Mouse (Mus musculus) lung, embryonic 14.5 days (tissue): ENCODE measurements around the gene Smc4. TPM values are rescaled to one million over a fixed set of nuclear protein-coding genes. Genes with fewer than 3 reads are reported as not detected.
"Not testable (repeated sequence)": the region's sequence is repeated elsewhere in the genome, so short reads cannot be mapped to it uniquely, and the experiment has no call there.

Experiments
- ATAC-seq: fragments of 200-750 bp; cut with Nextera tagmentation; 2 replicates; pipeline ENCODE4 v1.8.0; 2017; ENCODE audit warnings: mild to moderate bottlenecking, moderate TSS enrichment, moderate library complexity; ENCODE audit not compliant: insufficient read depth
- DNase-seq: peaks from one replicate; pipeline ENCODE4 v3.0.0-alpha.2; 2015
- H3K27ac ChIP-seq: fragments of 300-500 bp; sonication (generic); 2 replicates; pipeline ENCODE4 v1.5.1; 2014; ENCODE audit warnings: low read depth, mild to moderate bottlenecking, moderate library complexity
- H3K27me3 ChIP-seq: fragments of 300-500 bp; sonication (generic); 2 replicates; pipeline ENCODE4 v1.6.1; 2014; ENCODE audit warnings: low read length, control low read depth; ENCODE audit not compliant: insufficient read depth
- H3K36me3 ChIP-seq: fragments of 300-500 bp; sonication (generic); 2 replicates; pipeline ENCODE4 v1.6.1; 2014; ENCODE audit warnings: control low read depth; ENCODE audit not compliant: insufficient read depth
- H3K4me1 ChIP-seq: fragments of 300-500 bp; sonication (generic); 2 replicates; pipeline ENCODE4 v1.6.1; 2014; ENCODE audit warnings: antibody characterized with exemption, control low read depth; ENCODE audit not compliant: insufficient read depth
- H3K4me2 ChIP-seq: fragments of 300-500 bp; sonication (generic); 2 replicates; pipeline ENCODE4 v1.6.1; 2014; ENCODE audit warnings: mild to moderate bottlenecking
- H3K4me3 ChIP-seq: fragments of 300-500 bp; sonication (generic); 2 replicates; pipeline ENCODE4 v1.5.1; 2014; ENCODE audit warnings: low read depth, low read length
- H3K9ac ChIP-seq: fragments of 300-500 bp; sonication (generic); 2 replicates; pipeline ENCODE4 v1.6.1; 2014
- H3K9me3 ChIP-seq: fragments of 300-500 bp; sonication (generic); 2 replicates; pipeline ENCODE4 v1.6.1; 2016; ENCODE audit warnings: low read depth, low read length, control low read depth
- CTCF ChIP-seq: IDR thresholded peaks from 2 replicates; pipeline ENCODE4 v1.5.1; 2016; ENCODE audit warnings: antibody characterized with exemption, low read depth
- WGBS: fragments of 180-500 bp; shearing (Covaris S2); extraction: QIAGEN DNeasy Blood & Tissue Kit; methylation state at CpG from one replicate; pipeline ENCODE4 v1.1.7; 2014; 5-methylcytosine and 5-hydroxymethylcytosine counted together
- polyA plus RNA-seq: library from polyadenylated mRNA; unstranded; fragments of >200 nt; fragmentation: Nextera tagmentation; extraction: Ambion mirVana; gene quantifications from 2 replicates; pipeline ENCODE4 v1.2.1, GENCODE M21; 2014

Smc4 gene
- polyA plus RNA-seq, 1 experiment from 2014 or later, result 211 TPM

DNA sequence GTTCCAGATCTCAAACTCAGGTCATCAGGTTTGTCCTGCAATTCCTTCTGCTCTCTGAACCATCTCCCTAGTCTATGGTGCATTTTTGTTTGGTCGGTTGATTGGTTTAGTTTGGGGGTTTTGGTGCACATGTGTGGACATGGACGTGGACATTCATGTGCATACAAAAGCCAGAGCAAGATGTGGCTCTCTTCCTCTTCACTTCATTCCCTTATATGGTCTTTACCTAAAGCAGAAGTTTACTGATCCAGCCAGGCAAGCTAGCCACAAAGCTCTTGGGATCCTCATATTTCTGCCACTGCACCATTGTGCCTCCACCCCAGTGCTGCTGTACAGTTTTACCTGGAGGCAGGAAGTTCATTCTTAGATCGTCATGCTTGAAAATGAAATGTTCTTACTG lies 12.6 kb downstream of the Smc4 start:
- no peaks in the 10 kb centered on the region for H3K4me1 ChIP-seq
- H3K9me3 ChIP-seq, result no peaks in the 10 kb centered on the region
- H3K36me3 ChIP-seq, result peaks cover 84% of the 10 kb centered on the region
- ATAC-seq, result no peak
- no peak overlapping the region for H3K9ac ChIP-seq
- TF ChIP-seq CTCF, result no peak
- DNase-seq, result no peak
- 88% methylated on average over 3 of the region's 3 CpGs for WGBS
- no peak overlapping the region for H3K27ac ChIP-seq
- H3K4me3 ChIP-seq, result no peak overlapping the region
- H3K4me2 ChIP-seq, result no peak overlapping the region
- no peaks in the 10 kb centered on the region for H3K27me3 ChIP-seq

DNA sequence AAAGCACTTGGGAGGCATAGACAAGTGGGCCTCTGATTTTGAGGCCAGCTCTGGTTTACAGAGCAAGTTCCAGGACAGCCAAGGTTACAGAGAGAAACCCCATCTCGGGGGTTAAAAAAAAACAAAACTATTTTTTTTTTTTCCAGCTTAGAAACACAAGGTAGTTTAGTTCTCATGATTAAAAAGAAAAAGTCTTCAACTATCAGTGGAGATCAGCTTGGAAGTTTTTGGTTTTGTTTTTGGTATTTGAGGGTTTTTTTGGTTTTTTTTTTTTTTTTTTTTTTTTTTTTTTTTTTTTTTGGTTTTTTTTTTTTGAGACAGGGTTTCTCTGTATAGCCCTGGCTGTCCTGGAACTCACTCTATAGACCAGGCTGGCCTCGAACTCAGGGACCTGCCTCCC lies 14.1 kb downstream of the Smc4 start:
- WGBS, result 92% methylated on average over 2 of the region's 2 CpGs
- peaks cover 84% of the 10 kb centered on the region for H3K36me3 ChIP-seq
- H3K4me3 ChIP-seq, H3K9ac ChIP-seq, H3K27ac ChIP-seq, H3K4me1 ChIP-seq, ATAC-seq, H3K27me3 ChIP-seq, H3K9me3 ChIP-seq, DNase-seq, H3K4me2 ChIP-seq: not testable (repeated sequence)

DNA sequence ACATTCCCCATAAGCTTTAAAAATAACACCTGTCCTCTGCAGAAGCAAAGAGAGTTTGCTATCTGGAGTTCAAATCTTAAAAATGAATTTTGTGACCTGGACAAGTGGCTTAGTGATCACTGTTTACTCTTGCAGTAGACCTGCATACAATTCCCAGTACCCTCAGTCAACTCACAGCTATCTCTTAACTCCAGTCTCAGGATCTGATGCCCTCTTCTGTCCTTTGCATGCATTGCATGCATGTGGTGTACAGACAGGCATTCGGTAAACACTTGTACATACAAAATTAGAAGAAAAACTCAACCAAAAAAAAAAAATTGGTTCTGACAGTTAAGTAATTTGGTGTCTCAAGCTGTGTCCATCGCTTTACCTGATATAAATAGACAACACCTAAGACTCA lies 15.7 kb downstream of the Smc4 start:
- H3K4me1 ChIP-seq, result no peaks in the 10 kb centered on the region
- H3K4me3 ChIP-seq, result no peak overlapping the region
- ATAC-seq, result no peak
- DNase-seq, result peak; percentile 46
- H3K27ac ChIP-seq, result no peak overlapping the region
- no peak overlapping the region for H3K9ac ChIP-seq
- no peak overlapping the region for H3K4me2 ChIP-seq
- WGBS, result 92% methylated on average over 2 of the region's 2 CpGs
- TF ChIP-seq CTCF, result peak; percentile 41
- no peaks in the 10 kb centered on the region for H3K27me3 ChIP-seq
- H3K9me3 ChIP-seq, result no peaks in the 10 kb centered on the region
- H3K36me3 ChIP-seq, result peaks cover 85% of the 10 kb centered on the region

DNA sequence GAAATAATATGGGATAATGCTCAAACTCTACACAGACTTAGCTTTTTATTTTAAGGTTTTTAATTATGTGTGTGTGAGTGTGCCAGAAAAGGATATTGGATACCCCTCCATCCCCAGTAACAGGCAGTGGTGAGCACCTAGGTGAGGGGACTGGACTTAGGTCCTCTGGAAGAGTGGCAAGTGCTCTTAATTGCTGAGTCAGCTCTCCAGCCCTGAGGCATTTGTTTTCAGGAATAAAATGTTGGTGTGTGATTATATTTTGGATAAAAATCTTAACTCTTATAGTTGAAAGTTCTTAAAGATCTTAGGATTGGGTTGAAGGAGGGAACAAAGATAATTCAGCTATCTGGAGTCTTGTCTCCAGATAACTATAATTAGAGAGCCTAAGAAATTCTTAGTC lies 16.2 kb downstream of the Smc4 start:
- no peak overlapping the region for H3K9ac ChIP-seq
- no peak for ATAC-seq
- H3K4me1 ChIP-seq, result no peaks in the 10 kb centered on the region
- H3K4me3 ChIP-seq, result no peak overlapping the region
- no peak for TF ChIP-seq CTCF
- no peaks in the 10 kb centered on the region for H3K27me3 ChIP-seq
- DNase-seq, result no peak
- no peak overlapping the region for H3K4me2 ChIP-seq
- no peak overlapping the region for H3K27ac ChIP-seq
- no peaks in the 10 kb centered on the region for H3K9me3 ChIP-seq
- peaks cover 89% of the 10 kb centered on the region for H3K36me3 ChIP-seq

DNA sequence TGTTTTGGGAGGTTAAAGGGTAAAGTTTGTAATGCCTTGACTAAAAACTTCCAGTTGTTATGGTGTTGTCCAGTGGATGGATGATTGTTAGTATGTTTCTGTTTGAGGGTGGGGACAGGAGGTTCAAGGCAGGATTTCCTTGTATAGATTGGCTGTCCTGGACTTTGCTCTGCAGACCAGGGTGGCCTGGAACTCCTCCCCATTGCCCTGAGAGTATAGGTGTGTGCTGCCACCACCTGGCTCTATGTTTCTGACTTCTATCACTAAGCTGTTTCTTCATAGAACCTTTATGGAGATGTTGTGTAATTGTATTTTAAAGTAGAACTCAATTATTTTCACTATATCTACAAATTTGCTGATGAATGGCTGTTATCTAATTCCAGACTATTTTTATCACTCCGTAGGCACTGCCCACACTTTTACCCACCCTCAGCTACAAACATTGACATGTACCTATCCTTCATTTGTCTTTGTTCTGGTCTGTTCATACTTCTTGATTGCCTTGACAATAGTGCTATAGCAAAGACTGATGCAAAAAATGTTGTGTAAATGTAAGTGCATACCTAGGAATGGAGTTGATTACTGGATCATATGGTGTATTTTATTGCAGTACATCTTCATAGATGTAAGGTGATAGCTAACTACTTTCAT lies 21.7 kb downstream of the Smc4 start:
- H3K9ac ChIP-seq, result no peak overlapping the region
- no peak for DNase-seq
- no peak for ATAC-seq
- no peak overlapping the region for H3K27ac ChIP-seq
- no peak overlapping the region for H3K4me3 ChIP-seq
- H3K36me3 ChIP-seq, result peaks cover 84% of the 10 kb centered on the region
- H3K4me1 ChIP-seq, result no peaks in the 10 kb centered on the region
- no peak overlapping the region for H3K4me2 ChIP-seq
- no peak for TF ChIP-seq CTCF
- no peaks in the 10 kb centered on the region for H3K9me3 ChIP-seq
- WGBS, result 91% methylated on average over 1 of the region's 1 CpGs
- H3K27me3 ChIP-seq, result no peaks in the 10 kb centered on the region

DNA sequence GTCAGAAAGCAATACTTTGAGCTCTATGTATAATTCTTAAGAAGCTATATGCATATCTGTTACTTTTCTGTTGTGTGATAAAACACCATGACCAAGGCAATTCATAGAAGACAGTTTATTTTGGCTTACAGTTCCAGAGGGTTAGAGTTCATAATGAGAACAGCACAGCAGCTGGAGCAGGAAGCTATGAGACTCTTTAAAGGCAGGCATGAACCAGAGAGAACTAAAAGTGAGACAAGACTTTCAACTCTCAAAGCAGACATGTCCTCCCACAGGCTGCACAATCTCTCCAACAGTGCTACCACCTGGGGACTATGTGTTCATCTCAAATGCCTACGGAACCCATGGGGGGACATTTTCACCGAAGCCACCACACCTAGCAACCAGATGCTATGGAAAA lies 35.6 kb downstream of the Smc4 start:
- DNase-seq, result no peak

DNA sequence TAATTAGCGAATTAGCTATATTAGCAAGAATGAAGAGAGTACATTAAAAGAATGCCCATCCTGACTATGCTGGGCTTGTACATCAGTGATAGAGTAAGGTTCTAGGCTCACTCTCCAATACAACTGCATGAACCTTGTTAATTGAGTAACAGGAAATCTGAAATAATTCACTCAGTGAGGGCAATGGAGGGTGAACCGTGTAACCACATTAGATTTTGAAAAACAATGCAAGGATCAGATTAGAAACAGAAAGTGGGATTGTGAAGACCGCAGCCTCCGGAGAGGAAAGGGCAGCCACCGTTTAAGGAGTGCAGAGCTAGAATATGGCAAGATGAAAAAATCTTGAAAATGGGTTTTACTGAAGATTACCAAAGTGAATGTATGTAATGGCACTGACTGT lies 36.8 kb downstream of the Smc4 start:
- peak overlapping the region; percentile 35; the same call in 1 of the 2 replicates for H3K9ac ChIP-seq
- peaks cover 52% of the 10 kb centered on the region for H3K36me3 ChIP-seq
- ATAC-seq, result no peak
- H3K4me1 ChIP-seq, result 0 out of 2 replicates have a peak, but pooled peaks cover 4% of the 10 kb centered on the region
- H3K27me3 ChIP-seq, result no peaks in the 10 kb centered on the region
- WGBS, result 73% methylated on average over 5 of the region's 5 CpGs
- peak overlapping the region; percentile 31 for H3K4me3 ChIP-seq
- no peak for TF ChIP-seq CTCF
- H3K27ac ChIP-seq, result no peak overlapping the region
- H3K9me3 ChIP-seq, result no peaks in the 10 kb centered on the region
- peak overlapping the region; percentile 54 for H3K4me2 ChIP-seq
- DNase-seq, result no peak

More for the DNA sequence above, 35.6 kb downstream of the Smc4 start:
- TF ChIP-seq CTCF, result no peak
- H3K27me3 ChIP-seq, result no peaks in the 10 kb centered on the region
- H3K27ac ChIP-seq, result no peak overlapping the region
- no peaks in the 10 kb centered on the region for H3K4me1 ChIP-seq
- no peak overlapping the region for H3K9ac ChIP-seq
- 92% methylated on average over 2 of the region's 2 CpGs for WGBS
- H3K36me3 ChIP-seq, result peaks cover 62% of the 10 kb centered on the region
- no peaks in the 10 kb centered on the region for H3K9me3 ChIP-seq
- peak overlapping the region; percentile 54 for H3K4me2 ChIP-seq
- no peak overlapping the region for H3K4me3 ChIP-seq
- no peak for ATAC-seq

DNA sequence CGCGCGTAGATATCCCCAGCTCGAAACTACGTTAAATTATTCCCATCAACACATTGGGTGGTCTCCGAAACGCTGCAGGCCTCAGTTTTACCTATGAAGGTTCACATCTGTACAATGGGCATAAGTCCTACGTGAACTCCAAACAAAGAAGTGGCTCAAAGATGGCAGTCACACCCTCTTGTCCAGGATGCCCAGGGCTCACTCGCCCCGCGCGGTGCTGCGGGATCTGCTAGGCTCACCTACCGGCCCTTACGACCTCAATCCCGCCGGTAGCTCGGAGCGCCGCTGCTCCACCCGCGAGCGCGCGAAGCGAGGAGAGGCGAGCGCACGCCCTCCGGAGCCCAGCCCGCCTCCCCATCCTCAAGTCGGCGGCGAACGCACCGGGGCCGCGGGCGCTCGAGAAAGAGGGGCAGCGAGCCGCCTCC lies 39.6 kb downstream of the Smc4 start:
- DNase-seq (peak; percentile 70), ATAC-seq (peak; percentile 57)
- Histone ChIP-seq H3K4me3 (peak overlapping the region; percentile 88), H3K4me2 (peak overlapping the region; percentile 65), H3K9me3 (no peaks in the 10 kb centered on the region), H3K4me1 (0 out of 2 replicates have a peak, but pooled peaks cover 4% of the 10 kb centered on the region), H3K27me3 (no peaks in the 10 kb centered on the region), H3K9ac (peak overlapping the region; percentile 97), H3K27ac (peak overlapping the region; percentile 96), H3K36me3 (peaks cover 34% of the 10 kb centered on the region)
- WGBS, result under 1% methylated on average over 40 of the region's 42 CpGs
- TF ChIP-seq CTCF, result no peak
